Mouse (Mus musculus) E14TG2a.4 (cell line): ENCODE measurements around the gene Igflr1.

Source experiments
- H3K27me3 ChIP-seq: 2 replicates; pipeline ENCODE4 v1.6.1; 2014; ENCODE audit warnings: low read length, control low read depth; ENCODE audit not compliant: insufficient read depth
- H3K36me3 ChIP-seq: 2 replicates; pipeline ENCODE4 v1.6.1; 2014; ENCODE audit warnings: low read length, control low read depth; ENCODE audit not compliant: insufficient read depth
- H3K4me1 ChIP-seq: replicated peaks from 2 replicates; pipeline ENCODE4 v1.6.1; 2014; ENCODE audit warnings: low read depth, low read length, control low read depth
- H3K4me3 ChIP-seq: replicated peaks from 2 replicates; pipeline ENCODE4 v1.5.1; 2014; ENCODE audit warnings: mild to moderate bottlenecking, low read length
- H3K9me3 ChIP-seq: 2 replicates; pipeline ENCODE4 v1.6.1; 2014; ENCODE audit warnings: low read length, control low read depth
- CTCF ChIP-seq: conservative IDR thresholded peaks from 2 replicates; pipeline ENCODE4 v1.5.1; 2014; ENCODE audit warnings: low read length
- NANOG ChIP-seq: IDR thresholded peaks from 2 replicates; pipeline ENCODE4 v1.6.1; 2014; ENCODE audit warnings: borderline replicate concordance, low read length, mixed read lengths
- POU5F1 ChIP-seq: IDR thresholded peaks from 2 replicates; pipeline ENCODE4 v1.6.1; 2014; ENCODE audit warnings: low read length, borderline replicate concordance

The Igflr1 gene

GRCm38 (mm10) chr7:30572969-30573368 is 7.7 kb downstream of the Igflr1 start:
- H3K4me1 ChIP-seq, result peaks cover 14% of the 10 kb centered on the region

GRCm38 (mm10) chr7:30579950-30580349 is 14.7 kb downstream of the Igflr1 start:
- TF ChIP-seq POU5F1 (no peak), NANOG (no peak), CTCF (no peak)
- Histone ChIP-seq H3K4me3 (no peak overlapping the region), H3K4me1 (peaks cover 35% of the 10 kb centered on the region), H3K9me3 (no peaks in the 10 kb centered on the region), H3K36me3 (peaks cover 100% of the 10 kb centered on the region), H3K27me3 (no peaks in the 10 kb centered on the region)

More at GRCm38 (mm10) chr7:30572969-30573368, 7.7 kb downstream of the Igflr1 start:
- Histone ChIP-seq H3K27me3 (no peaks in the 10 kb centered on the region), H3K9me3 (no peaks in the 10 kb centered on the region), H3K36me3 (peaks cover 100% of the 10 kb centered on the region), H3K4me3 (no peak overlapping the region)
- TF ChIP-seq POU5F1 (no peak), CTCF (no peak), NANOG (no peak)

- Histone ChIP-seq H3K9me3 (no peaks in the 10 kb centered on the region), H3K36me3 (peaks cover 100% of the 10 kb centered on the region), H3K27me3 (no peaks in the 10 kb centered on the region), H3K4me3 (no peak overlapping the region), H3K4me1 (peaks cover 50% of the 10 kb centered on the region)
- TF ChIP-seq NANOG (no peak), POU5F1 (no peak)
These were observed 16.3 kb downstream of the Igflr1 start for GRCm38 (mm10) chr7:30581547-30581946.

- Histone ChIP-seq H3K9me3 (no peaks in the 10 kb centered on the region), H3K36me3 (peaks cover 78% of the 10 kb centered on the region), H3K4me3 (no peak overlapping the region), H3K27me3 (no peaks in the 10 kb centered on the region), H3K4me1 (peaks cover 64% of the 10 kb centered on the region)
- TF ChIP-seq POU5F1, result no peak
- TF ChIP-seq NANOG, result no peak
- no peak for TF ChIP-seq CTCF
These were observed 19.1 kb downstream of the Igflr1 start for GRCm38 (mm10) chr7:30584339-30584738.

- peak overlapping the region; percentile 17; the same call in 1 of the 2 replicates for H3K4me3 ChIP-seq
- TF ChIP-seq NANOG, result no peak
- TF ChIP-seq POU5F1, result no peak
- no peak for TF ChIP-seq CTCF
- H3K4me1 ChIP-seq, result peaks cover 63% of the 10 kb centered on the region
- peaks cover 70% of the 10 kb centered on the region for H3K36me3 ChIP-seq
- H3K9me3 ChIP-seq, result no peaks in the 10 kb centered on the region
- no peaks in the 10 kb centered on the region for H3K27me3 ChIP-seq
These were observed 19.9 kb downstream of the Igflr1 start for GRCm38 (mm10) chr7:30585170-30585569.

- Histone ChIP-seq H3K4me1 (peaks cover 74% of the 10 kb centered on the region), H3K4me3 (peak overlapping the region; percentile 97), H3K27me3 (no peaks in the 10 kb centered on the region), H3K9me3 (no peaks in the 10 kb centered on the region), H3K36me3 (peaks cover 68% of the 10 kb centered on the region)
- no peak for TF ChIP-seq POU5F1
- no peak for TF ChIP-seq CTCF
- TF ChIP-seq NANOG, result no peak
These were observed 21.3 kb downstream of the Igflr1 start for GRCm38 (mm10) chr7:30586455-30587020.

GRCm38 (mm10) chr7:30587842-30588667 is 22.8 kb downstream of the Igflr1 start:
- TF ChIP-seq CTCF (no peak), NANOG (no peak), POU5F1 (no peak)
- no peaks in the 10 kb centered on the region for H3K9me3 ChIP-seq
- no peaks in the 10 kb centered on the region for H3K27me3 ChIP-seq
- H3K36me3 ChIP-seq, result peaks cover 53% of the 10 kb centered on the region
- peaks cover 82% of the 10 kb centered on the region for H3K4me1 ChIP-seq
- peak overlapping the region; percentile 97 for H3K4me3 ChIP-seq

- Histone ChIP-seq H3K4me1 (peaks cover 84% of the 10 kb centered on the region), H3K27me3 (no peaks in the 10 kb centered on the region), H3K36me3 (peaks cover 45% of the 10 kb centered on the region), H3K9me3 (no peaks in the 10 kb centered on the region), H3K4me3 (peak within 1 kb of the TSS; percentile 97)
- TF ChIP-seq CTCF (no peak), POU5F1 (no peak), NANOG (no peak)
These were observed 23.6 kb downstream of the Igflr1 start, which contains the start of gene Kmt2b for GRCm38 (mm10) chr7:30588676-30589434. Gene Kmt2b (minus strand): TSS chr7:30588726.
